Mouse (Mus musculus): ENCODE results near the gene Scd2.

- no peak for TF ChIP-seq CTCF (IDR thresholded peaks at IDR 0.05; ENCODE audit: low read depth, low read length)
- no peak for TF ChIP-seq POLR2A (IDR thresholded peaks at IDR 0.05; ENCODE audit: insufficient read depth, low read length)
Observed at GRCm38 (mm10) chr19:44277931-44278330, 15.5 kb upstream of the Scd2 start.
